Mouse (Mus musculus) liver, embryonic 14.5 days (tissue): ENCODE results near the gene Stk4. TPM values are rescaled to one million over a fixed set of nuclear protein-coding genes. Genes with fewer than 3 reads are reported as not detected.

Experiments used
- ATAC-seq: fragments of 200-750 bp; cut with Nextera tagmentation; 2 replicates; pipeline ENCODE4 v1.8.0; 2017; ENCODE audit warnings: moderate number of reproducible peaks, mild to moderate bottlenecking, moderate library complexity; ENCODE audit not compliant: insufficient read depth
- DNase-seq, 3 experiments: peaks; one replicate each; pipeline ENCODE4 v3.0.0-alpha.2; 2012 to 2013; ENCODE audit warnings: low read depth in 3 of 3, low spot score in 3 of 3
- H3K27ac ChIP-seq: fragments of 300-500 bp; sonication (generic); 2 replicates; pipeline ENCODE4 v1.5.1; 2014; ENCODE audit warnings: moderate library complexity, mild to moderate bottlenecking, control low read depth, inconsistent platforms
- H3K27me3 ChIP-seq: fragments of 300-500 bp; sonication (generic); 2 replicates; pipeline ENCODE4 v1.6.1; 2014; ENCODE audit warnings: mild to moderate bottlenecking, low read length, moderate library complexity; ENCODE audit not compliant: control insufficient read depth, insufficient read depth
- H3K36me3 ChIP-seq: fragments of 300-500 bp; sonication (generic); replicated peaks from 2 replicates; pipeline ENCODE4 v1.6.1; 2014; ENCODE audit warnings: low read depth; ENCODE audit not compliant: control insufficient read depth, insufficient read depth
- H3K4me1 ChIP-seq, 2 experiments: fragments of 200-500 bp in 1 of 2; fragments of 300-500 bp in 1 of 2; sonication (generic) in 1 of 2; replicated peaks; 2 replicates each; pipeline ENCODE4 v1.6.1; 2012 to 2014; ENCODE audit warnings: antibody characterized with exemption in 1 of 2, inconsistent platforms in 1 of 2, low read length in 1 of 2; ENCODE audit not compliant: control insufficient read depth in 2 of 2, insufficient read depth in 2 of 2
- H3K4me2 ChIP-seq: fragments of 300-500 bp; sonication (generic); 2 replicates; pipeline ENCODE4 v1.6.1; 2014; ENCODE audit warnings: low read depth, mild to moderate bottlenecking, control low read depth, moderate library complexity
- H3K4me3 ChIP-seq, 2 experiments: fragments of 200-500 bp in 1 of 2; fragments of 300-500 bp in 1 of 2; sonication (generic) in 1 of 2; 2 replicates each; pipeline ENCODE4 v1.5.1; 2012 to 2014; ENCODE audit warnings: low read depth in 2 of 2, low read length in 2 of 2, mild to moderate bottlenecking in 2 of 2, control low read depth in 1 of 2, inconsistent platforms in 1 of 2, moderate library complexity in 1 of 2; ENCODE audit not compliant: insufficient read depth in 1 of 2
- H3K9ac ChIP-seq: fragments of 300-500 bp; sonication (generic); replicated peaks from 2 replicates; pipeline ENCODE4 v1.6.1; 2014; ENCODE audit warnings: mild to moderate bottlenecking, control low read depth, moderate library complexity
- H3K9me3 ChIP-seq: fragments of 300-500 bp; sonication (generic); 2 replicates; pipeline ENCODE4 v1.6.1; 2016; ENCODE audit warnings: low read length, mixed read lengths; ENCODE audit not compliant: control insufficient read depth
- CTCF ChIP-seq: IDR thresholded peaks from 2 replicates; pipeline ENCODE4 v1.5.1; 2016; ENCODE audit warnings: antibody characterized with exemption, low read depth, control low read depth
- EP300 ChIP-seq: IDR thresholded peaks from 2 replicates; pipeline ENCODE4 v1.6.1; 2016; ENCODE audit warnings: antibody characterized with exemption, low read depth
- WGBS: fragments of 180-500 bp; shearing (Covaris S2); extraction: QIAGEN DNeasy Blood & Tissue Kit; methylation state at CpG from one replicate; pipeline ENCODE4 v1.1.7; 2014; ENCODE audit not compliant: insufficient replicate concordance; 5-methylcytosine and 5-hydroxymethylcytosine counted together
- polyA plus RNA-seq, 2 experiments: library from polyadenylated mRNA; depleted of rRNA in 1 of 2; stranded (reverse) in 1 of 2; unstranded in 1 of 2; fragments of >200 nt; fragmentation: Nextera tagmentation in 1 of 2; extraction: Ambion mirVana in 1 of 2; gene quantifications; 2 replicates each; pipeline versions ENCODE4 v1.2.1 to v1.2.3; 2012 to 2014

Gene Stk4
- polyA plus RNA-seq, 2 experiments: 11.8 to 19.6 TPM

DNA sequence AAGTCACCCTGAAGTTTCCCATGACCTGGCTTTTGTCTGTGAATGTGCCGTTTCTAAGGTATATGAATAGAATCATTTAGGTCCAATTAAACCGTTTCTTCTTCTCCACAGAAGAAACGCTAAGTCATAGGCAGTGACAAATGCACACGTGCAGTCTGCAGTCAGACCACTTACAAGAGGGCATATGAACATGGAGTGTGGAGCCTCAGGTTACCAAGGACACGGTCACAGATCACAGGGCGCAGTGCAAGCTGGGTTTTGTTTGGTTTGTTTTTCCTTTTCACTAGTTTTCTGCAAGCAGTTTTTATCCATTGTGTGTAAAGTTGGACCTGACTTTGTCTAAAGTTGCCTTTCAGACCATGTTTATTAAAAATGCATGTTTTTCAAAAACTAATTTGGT lies 73.9 kb downstream of the Stk4 start:
- no peaks in the 10 kb centered on the region for H3K4me1 ChIP-seq
- WGBS: 64% methylated on average over 6 of the region's 6 CpGs
- no peak for TF ChIP-seq CTCF
- TF ChIP-seq EP300: no peak
- H3K27ac ChIP-seq: no peak overlapping the region
- H3K9me3 ChIP-seq: no peaks in the 10 kb centered on the region
- DNase-seq (no peak), ATAC-seq (no peak)
- no peaks in the 10 kb centered on the region for H3K36me3 ChIP-seq
- no peaks in the 10 kb centered on the region for H3K27me3 ChIP-seq
- no peak overlapping the region for H3K9ac ChIP-seq
- H3K4me3 ChIP-seq: no peak overlapping the region
- H3K4me2 ChIP-seq: no peak overlapping the region

- H3K4me1 ChIP-seq: no peaks in the 10 kb centered on the region
- DNase-seq (no peak), ATAC-seq (no peak)
- H3K4me3 ChIP-seq: no peak overlapping the region
- no peak for TF ChIP-seq EP300
- TF ChIP-seq CTCF: no peak
- no peaks in the 10 kb centered on the region for H3K27me3 ChIP-seq
- H3K36me3 ChIP-seq: no peaks in the 10 kb centered on the region
- no peak overlapping the region for H3K27ac ChIP-seq
- no peak overlapping the region for H3K9ac ChIP-seq
- H3K9me3 ChIP-seq: no peaks in the 10 kb centered on the region
- no peak overlapping the region for H3K4me2 ChIP-seq
- WGBS: 78% methylated on average over 10 of the region's 10 CpGs
These were observed 74.4 kb downstream of the Stk4 start for GRCm38 (mm10) chr2:164144541-164144940.

GRCm38 (mm10) chr2:164146556-164146955 lies 76.4 kb downstream of the Stk4 start:
- no peak for ATAC-seq
- H3K4me3 ChIP-seq: no peak overlapping the region
- TF ChIP-seq EP300: no peak
- no peak for TF ChIP-seq CTCF
- no peak for DNase-seq
- H3K4me1 ChIP-seq: no peaks in the 10 kb centered on the region
- no peak overlapping the region for H3K4me2 ChIP-seq
- WGBS: 83% methylated on average over 12 of the region's 12 CpGs
- H3K9me3 ChIP-seq: no peaks in the 10 kb centered on the region
- H3K9ac ChIP-seq: no peak overlapping the region
- H3K36me3 ChIP-seq: no peaks in the 10 kb centered on the region
- H3K27me3 ChIP-seq: no peaks in the 10 kb centered on the region
- no peak overlapping the region for H3K27ac ChIP-seq

DNA sequence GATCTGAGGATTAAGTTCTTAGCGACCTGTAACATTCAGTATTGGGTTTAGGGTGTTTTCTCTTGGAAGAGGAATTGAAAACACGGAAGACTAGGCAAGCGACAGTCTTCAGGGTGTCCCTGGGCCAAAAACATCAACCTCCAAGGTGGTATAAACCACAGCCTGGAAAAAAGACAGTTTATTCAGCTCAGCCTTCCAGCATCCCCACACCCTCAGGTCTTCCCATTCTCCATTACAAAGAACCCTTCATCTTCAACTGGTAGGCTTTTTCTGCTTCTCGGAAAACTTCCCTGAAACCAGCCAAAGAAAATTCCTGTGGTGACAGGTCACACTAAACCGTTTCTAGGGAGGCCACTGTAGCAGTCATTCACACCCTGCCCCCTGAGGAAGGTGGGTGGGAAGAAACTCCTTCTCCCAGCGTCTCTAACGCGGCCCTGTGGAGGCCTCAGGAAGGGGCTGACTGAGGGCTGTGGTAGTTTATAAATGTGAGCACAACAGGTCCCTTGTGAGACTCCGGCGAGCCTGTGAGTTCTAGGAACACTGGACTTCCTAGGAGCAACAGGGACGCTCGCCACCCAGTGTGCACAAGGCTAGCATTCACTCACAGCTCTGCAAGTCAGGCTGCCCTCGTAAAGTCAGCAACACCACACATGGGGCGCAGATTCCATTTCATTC lies 80.1 kb downstream of the Stk4 start:
- H3K4me3 ChIP-seq: no peak overlapping the region

DNA sequence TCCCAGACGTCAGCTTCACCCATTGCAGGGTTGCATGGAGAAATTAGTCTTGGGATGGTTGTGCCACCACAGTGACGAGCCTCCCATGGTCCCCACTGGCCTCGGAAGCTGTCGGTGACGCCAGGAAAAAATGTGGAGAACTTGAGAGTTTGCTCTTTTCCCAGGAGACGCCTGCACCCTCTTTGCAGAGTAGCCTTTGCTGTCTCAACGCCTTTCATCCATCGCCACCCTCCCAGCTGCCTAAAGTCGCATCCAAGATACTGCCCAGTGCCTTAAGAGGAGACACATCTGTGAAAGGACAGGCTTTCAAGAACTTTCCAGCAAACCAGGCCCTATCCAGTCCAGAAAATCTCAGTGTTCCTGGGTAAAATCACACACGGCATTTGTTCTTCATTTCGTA lies 82.2 kb downstream of the Stk4 start:
- H3K27ac ChIP-seq: no peak overlapping the region
- DNase-seq: no peak
- no peaks in the 10 kb centered on the region for H3K9me3 ChIP-seq
- no peak for TF ChIP-seq CTCF
- no peak for TF ChIP-seq EP300
- no peak overlapping the region for H3K4me3 ChIP-seq
- peaks cover 5% of the 10 kb centered on the region for H3K36me3 ChIP-seq
- no peak overlapping the region for H3K4me2 ChIP-seq
- no peaks in the 10 kb centered on the region for H3K4me1 ChIP-seq
- H3K27me3 ChIP-seq: no peaks in the 10 kb centered on the region
- no peak overlapping the region for H3K9ac ChIP-seq
- ATAC-seq: no peak
- 75% methylated on average over 11 of the region's 11 CpGs for WGBS

More for the DNA sequence above, 80.1 kb downstream of the Stk4 start:
- peaks cover 5% of the 10 kb centered on the region for H3K36me3 ChIP-seq
- DNase-seq (no peak), ATAC-seq (no peak)
- no peaks in the 10 kb centered on the region for H3K9me3 ChIP-seq
- H3K27ac ChIP-seq: no peak overlapping the region
- no peak overlapping the region for H3K9ac ChIP-seq
- H3K4me2 ChIP-seq: no peak overlapping the region
- WGBS: 72% methylated on average over 14 of the region's 14 CpGs
- H3K27me3 ChIP-seq: no peaks in the 10 kb centered on the region
- TF ChIP-seq CTCF (no peak), EP300 (no peak)
- no peaks in the 10 kb centered on the region for H3K4me1 ChIP-seq
